Mouse (Mus musculus): ENCODE measurements around the gene Gm3095. TPM values are rescaled to one million over a fixed set of nuclear protein-coding genes. Genes with fewer than 3 reads are reported as not detected.
"Not testable (repeated sequence)": the region's sequence is repeated elsewhere in the genome, so short reads cannot be mapped to it uniquely, and the experiment has no call there.

The Gm3095 gene
- not detected in 2 replicates for polyA plus RNA-seq (2012; rRNA removed)

- H3K27me3 ChIP-seq (replicated peaks; ENCODE audit: control insufficient read depth, insufficient read depth, low read length); H3K36me3 ChIP-seq (ENCODE audit: control insufficient read depth, insufficient read depth, low read length); H3K27ac ChIP-seq (ENCODE audit: insufficient read depth, low read depth, low read length); H3K4me3 ChIP-seq (ENCODE audit: insufficient read depth, low read depth, low read length); H3K4me1 ChIP-seq (ENCODE audit: control insufficient read depth, insufficient read depth, low read length); DNase-seq: not testable (repeated sequence)
- WGBS, result no CpG with 5 or more reads among the region's 2 CpGs
Observed at GRCm38 (mm10) chr14:3963247-3963646, at the start of gene Gm3095. Gene Gm3095, plus strand, starts transcription at chr14:3963547.

DNA sequence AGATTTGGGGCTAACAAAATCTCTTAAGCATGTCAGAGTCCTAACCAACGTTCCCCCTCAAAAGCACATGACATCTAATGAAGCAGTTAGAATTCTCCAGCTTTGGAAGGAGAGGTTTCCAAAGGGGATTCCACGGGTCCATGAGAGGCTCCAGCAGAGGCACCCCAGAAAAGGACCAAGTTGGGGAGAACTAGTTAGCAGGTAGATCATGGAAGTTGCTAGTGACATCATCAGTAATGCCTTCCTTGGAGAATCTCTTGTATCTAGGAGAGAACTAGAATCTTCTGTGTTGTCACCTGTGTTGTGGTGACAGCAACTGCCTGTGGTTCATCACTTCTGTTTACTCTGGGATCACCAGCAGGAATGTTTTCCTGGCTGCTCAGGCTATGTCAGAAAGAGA is 31.9 kb upstream of the Gm3095 start, which contains the start of gene Gm3029:
Gm3029 (plus strand) TSS at position 301 of the 400 bp plus-strand sequence.
- H3K27me3 ChIP-seq (replicated peaks; ENCODE audit: control insufficient read depth, insufficient read depth, low read length); H3K4me1 ChIP-seq (ENCODE audit: control insufficient read depth, insufficient read depth, low read length); H3K4me3 ChIP-seq (ENCODE audit: insufficient read depth, low read depth, low read length); H3K36me3 ChIP-seq (ENCODE audit: control insufficient read depth, insufficient read depth, low read length); DNase-seq; H3K27ac ChIP-seq (ENCODE audit: insufficient read depth, low read depth, low read length): not testable (repeated sequence)
- 55% methylated on average over 2 of the region's 2 CpGs for WGBS

DNA sequence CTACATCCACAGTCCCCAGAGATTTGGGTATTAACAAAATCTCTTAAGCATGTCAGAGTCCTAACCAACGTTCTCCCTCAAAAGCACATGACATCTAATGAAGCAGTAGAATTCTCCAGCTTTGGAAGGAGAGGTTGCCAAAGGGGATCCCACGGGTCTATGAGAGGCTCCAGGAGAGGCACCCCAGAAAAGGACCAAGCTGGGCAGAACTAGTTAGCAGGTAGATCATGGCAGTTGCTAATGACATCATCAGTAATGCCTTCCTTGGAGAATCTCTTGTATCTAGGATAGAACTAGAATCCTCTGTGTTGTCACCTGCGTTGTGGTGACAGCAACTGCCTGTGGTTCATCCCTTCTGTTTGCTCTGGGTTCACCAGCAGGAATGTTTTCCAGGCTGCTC is 34.7 kb downstream of the Gm3095 start, which contains the start of gene Gm3099:
Gm3099 (plus strand) TSS at position 301 of the 400 bp plus-strand sequence.
- not testable (repeated sequence) for DNase-seq; H3K4me3 ChIP-seq (ENCODE audit: insufficient read depth, low read depth, low read length); H3K4me1 ChIP-seq (ENCODE audit: control insufficient read depth, insufficient read depth, low read length); H3K27me3 ChIP-seq (replicated peaks; ENCODE audit: control insufficient read depth, insufficient read depth, low read length); H3K27ac ChIP-seq (ENCODE audit: insufficient read depth, low read depth, low read length); H3K36me3 ChIP-seq (ENCODE audit: control insufficient read depth, insufficient read depth, low read length)
- WGBS, result 58% methylated on average over 1 of the region's 3 CpGs

Other genes starting within 250 kb of the Gm3095 start
- not detected in 2 replicates for gene Gm3002, start 153.5 kb upstream of the Gm3095 start, polyA plus RNA-seq (2012; rRNA removed)
- gene Gm3033, start 117.3 kb upstream of the Gm3095 start, polyA plus RNA-seq (2012; rRNA removed), result not detected in 2 replicates
- not detected in 2 replicates for gene Gm2916, start 79.4 kb upstream of the Gm3095 start, polyA plus RNA-seq (2012; rRNA removed)
- gene Gm3029, start 31.8 kb upstream of the Gm3095 start, polyA plus RNA-seq (2012; rRNA removed), result not detected in 2 replicates
- not detected in 2 replicates for gene Gm3099, start 34.8 kb downstream of the Gm3095 start, polyA plus RNA-seq (2012; rRNA removed)
- gene Gm5796, start 60.4 kb downstream of the Gm3095 start, polyA plus RNA-seq (2012; rRNA removed), result not detected in 2 replicates
- gene Gm3115, start 120.6 kb downstream of the Gm3095 start, polyA plus RNA-seq (2012; rRNA removed), result not detected in 2 replicates
- not detected in 2 replicates for gene Gm8108, start 147.0 kb downstream of the Gm3095 start, polyA plus RNA-seq (2012; rRNA removed)
- gene Gm3127, start 201.5 kb downstream of the Gm3095 start, polyA plus RNA-seq (2012; rRNA removed), result not detected in 2 replicates
- 0.04 TPM in 1 of 2 replicates, not detected in the other for gene Gm2974, start 219.0 kb downstream of the Gm3095 start, polyA plus RNA-seq (2012; rRNA removed)

Measured in kidney, adult 2 months (tissue).